Mouse (Mus musculus) central nervous system, embryonic 14 days (tissue): ENCODE measurements around the gene A1bg. TPM values are rescaled to one million over a fixed set of nuclear protein-coding genes. Genes with fewer than 3 reads are reported as not detected.

Experiments used
- polyA plus RNA-seq: library from polyadenylated mRNA; depleted of rRNA; stranded (reverse); fragments of >200 nt; gene quantifications from 2 replicates; pipeline ENCODE4 v1.2.3, GENCODE M21; 2012; rRNA removed

A1bg gene
- polyA plus RNA-seq, result not detected in 2 replicates

GRCm38 (mm10) chr15:60922912-60923311 is at the start of gene A1bg:
A1bg (minus strand) TSS chr15:60923012.

GRCm38 (mm10) chr15:60853231-60853999 is 69.4 kb downstream of the A1bg start, which contains the start of gene Fam84b:
Fam84b (minus strand) TSS chr15:60853778.

Other genes with a start within 250 kb of the A1bg start
- gene Fam84b, start 69.2 kb downstream of the A1bg start, polyA plus RNA-seq, result 7.0 and 7.8 TPM in 2 replicates